Mouse (Mus musculus): Measurements from ENCODE around the gene Pde4b. TPM values are rescaled to one million over a fixed set of nuclear protein-coding genes. Genes with fewer than 3 reads are reported as not detected.

The Pde4b gene
- total RNA-seq, 2 experiments from 2014 or later: 60.0 to 67.1 TPM

GRCm38 (mm10) chr4:102175985-102176384 is 88.6 kb downstream of the Pde4b start:
- DNase-seq (ENCODE audit: low spot score in 2 of 2): no peak

GRCm38 (mm10) chr4:102177258-102177657 is 89.9 kb downstream of the Pde4b start:
- DNase-seq (ENCODE audit: low spot score in 2 of 2): no peak

GRCm38 (mm10) chr4:102186888-102187287 is 99.5 kb downstream of the Pde4b start:
- no peak for DNase-seq (ENCODE audit: low spot score in 2 of 2)

- no peak for DNase-seq (ENCODE audit: low spot score in 2 of 2)
Measured at GRCm38 (mm10) chr4:102197707-102198106, 110.4 kb downstream of the Pde4b start.

GRCm38 (mm10) chr4:102209773-102210172 is 122.4 kb downstream of the Pde4b start:
- DNase-seq (ENCODE audit: low spot score in 2 of 2): no peak

- DNase-seq (ENCODE audit: low spot score in 2 of 2): peak; percentile 19 to 38
Measured at GRCm38 (mm10) chr4:102226700-102227099, 139.4 kb downstream of the Pde4b start.

- DNase-seq (ENCODE audit: low spot score in 2 of 2): peak; percentile 68 to 73
Measured at GRCm38 (mm10) chr4:102228953-102229586, 141.7 kb downstream of the Pde4b start.

GRCm38 (mm10) chr4:102230898-102231297 is 143.6 kb downstream of the Pde4b start:
- DNase-seq (ENCODE audit: low spot score in 2 of 2): no peak

GRCm38 (mm10) chr4:102233633-102234032 is 146.3 kb downstream of the Pde4b start:
- DNase-seq (ENCODE audit: low spot score in 2 of 2): no peak

- DNase-seq (ENCODE audit: low spot score in 2 of 2): no peak
Measured at GRCm38 (mm10) chr4:102235151-102235550, 147.8 kb downstream of the Pde4b start.

GRCm38 (mm10) chr4:102239102-102239501 is 151.8 kb downstream of the Pde4b start:
- no peak for DNase-seq (ENCODE audit: low spot score in 2 of 2)

GRCm38 (mm10) chr4:102239657-102240390 is 152.5 kb downstream of the Pde4b start:
- peak; percentile 48 to 60 for DNase-seq (ENCODE audit: low spot score in 2 of 2)

GRCm38 (mm10) chr4:102240754-102241427 is 153.5 kb downstream of the Pde4b start:
- DNase-seq (ENCODE audit: low spot score in 2 of 2): no peak

GRCm38 (mm10) chr4:102253994-102254393 is 166.7 kb downstream of the Pde4b start:
- no peak for DNase-seq (ENCODE audit: low spot score in 2 of 2)

- DNase-seq (ENCODE audit: low spot score in 2 of 2): peak; percentile 46 to 55
Measured at GRCm38 (mm10) chr4:102254466-102255294, 167.3 kb downstream of the Pde4b start.

GRCm38 (mm10) chr4:102255295-102255670 is 167.9 kb downstream of the Pde4b start:
- peak in 1 of 2 experiments; percentile 14 for DNase-seq (ENCODE audit: low spot score in 2 of 2)

GRCm38 (mm10) chr4:102256170-102256960 is 169.0 kb downstream of the Pde4b start:
- no peak for DNase-seq (ENCODE audit: low spot score in 2 of 2)

- no peak for DNase-seq (ENCODE audit: low spot score in 2 of 2)
Measured at GRCm38 (mm10) chr4:102260216-102260615, 172.9 kb downstream of the Pde4b start.

- no peak for DNase-seq (ENCODE audit: low spot score in 2 of 2)
Measured at GRCm38 (mm10) chr4:102272313-102272712, 185.0 kb downstream of the Pde4b start.

GRCm38 (mm10) chr4:102272749-102273148 is 185.4 kb downstream of the Pde4b start:
- DNase-seq (ENCODE audit: low spot score in 2 of 2): no peak

All from layer of hippocampus, postnatal 10 days (tissue).